Mouse (Mus musculus) liver, adult (tissue): Measurements from ENCODE around the gene Ralgapa2.
A peak's percentile ranks its signal among the peaks of the same experiment; 100 is the strongest.

Experiments used
- GATA4 ChIP-seq: IDR thresholded peaks from 2 replicates; pipeline ENCODE4 v1.6.1; 2014; ENCODE audit warnings: mild to moderate bottlenecking, low read length; ENCODE audit not compliant: insufficient replicate concordance

Gene Ralgapa2

DNA sequence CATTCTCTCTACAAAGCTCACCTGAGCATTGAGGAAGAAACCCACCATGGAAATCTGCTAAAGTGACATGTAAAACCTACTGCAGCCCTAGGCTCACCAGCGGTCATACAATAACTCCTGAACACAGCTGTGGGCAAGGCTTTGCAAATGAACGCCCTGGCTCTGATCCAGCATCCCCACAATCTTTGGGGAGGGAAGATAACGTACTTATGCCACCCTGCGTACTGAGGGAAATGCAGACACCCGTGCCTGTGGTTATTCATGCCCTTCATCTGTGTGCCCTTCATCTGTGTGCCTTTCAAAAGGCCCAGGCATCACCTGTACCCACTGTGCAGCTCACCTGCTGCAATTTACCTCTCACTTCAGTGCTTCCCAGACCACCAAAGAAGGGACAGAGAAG lies 41.2 kb downstream of the Ralgapa2 start:
- no peak for TF ChIP-seq GATA4

DNA sequence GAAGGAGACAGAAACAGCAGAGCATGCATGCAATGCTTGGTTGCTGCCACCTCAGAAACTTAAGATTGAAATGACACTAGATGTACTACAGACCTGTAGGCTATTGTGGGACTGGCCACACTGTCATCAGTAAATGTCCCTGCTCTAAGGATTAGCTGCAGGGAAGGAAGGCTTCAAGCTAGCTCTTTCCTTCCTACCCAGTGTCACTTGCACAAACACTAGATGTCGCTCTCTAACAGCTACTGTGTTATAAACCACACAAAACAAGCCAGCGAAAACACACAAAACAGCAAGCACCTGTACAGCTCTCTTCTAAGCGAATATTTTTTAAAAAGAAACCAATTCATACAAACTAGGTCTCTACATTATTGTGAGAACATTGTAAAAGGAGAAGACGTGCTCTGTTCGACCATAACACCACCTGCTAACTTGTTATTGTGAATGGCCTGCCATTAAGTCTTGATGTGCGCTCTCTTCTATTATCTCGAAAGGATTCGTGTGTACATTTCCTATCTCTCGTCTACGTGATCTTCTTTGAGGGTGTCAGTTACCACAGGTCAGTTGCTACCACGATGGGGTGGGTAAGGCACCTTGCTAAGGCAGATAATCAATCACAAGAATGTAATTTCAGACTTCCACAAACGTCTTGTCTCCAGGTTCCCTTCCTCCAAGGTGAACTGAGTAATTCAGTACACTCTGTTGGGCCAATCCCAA lies 42.3 kb downstream of the Ralgapa2 start:
- TF ChIP-seq GATA4, result no peak

DNA sequence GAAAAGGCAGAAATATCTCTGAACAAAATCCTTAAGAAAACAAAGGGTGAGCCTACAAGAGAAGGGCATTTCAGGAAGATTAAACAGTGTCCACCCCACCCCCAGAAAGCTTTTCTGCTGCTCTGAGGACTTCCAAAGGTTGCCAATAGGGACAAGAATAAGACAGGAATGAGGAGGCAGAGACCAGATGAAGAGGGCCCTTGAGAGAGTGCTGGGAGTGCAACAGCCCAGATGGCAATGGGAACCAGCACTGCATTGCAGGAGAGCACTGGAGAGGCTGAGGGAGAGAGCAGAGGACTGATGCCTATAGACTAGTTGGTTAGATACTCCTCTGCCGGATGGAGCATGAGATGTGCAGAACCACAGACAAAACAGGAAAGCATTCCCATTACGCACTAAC lies 43.2 kb downstream of the Ralgapa2 start:
- no peak for TF ChIP-seq GATA4

DNA sequence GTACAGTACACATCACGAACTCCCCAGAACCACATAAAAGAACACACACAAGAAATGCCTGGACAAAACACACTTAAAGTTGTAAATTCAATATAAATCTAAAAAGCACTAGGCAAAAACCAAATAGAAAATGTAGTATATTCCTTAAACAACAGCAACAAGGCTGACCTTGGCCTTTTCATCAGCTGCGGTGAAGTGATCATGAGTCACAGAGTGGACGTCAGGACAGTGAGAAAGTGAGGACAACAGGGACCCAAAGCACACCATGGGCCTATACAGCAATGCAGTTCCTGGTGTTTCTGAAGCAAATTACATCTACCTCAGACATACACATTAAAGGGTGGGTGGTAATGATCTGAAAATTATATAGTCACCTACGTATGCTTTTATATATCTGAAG lies 44.1 kb downstream of the Ralgapa2 start:
- TF ChIP-seq GATA4, result no peak

DNA sequence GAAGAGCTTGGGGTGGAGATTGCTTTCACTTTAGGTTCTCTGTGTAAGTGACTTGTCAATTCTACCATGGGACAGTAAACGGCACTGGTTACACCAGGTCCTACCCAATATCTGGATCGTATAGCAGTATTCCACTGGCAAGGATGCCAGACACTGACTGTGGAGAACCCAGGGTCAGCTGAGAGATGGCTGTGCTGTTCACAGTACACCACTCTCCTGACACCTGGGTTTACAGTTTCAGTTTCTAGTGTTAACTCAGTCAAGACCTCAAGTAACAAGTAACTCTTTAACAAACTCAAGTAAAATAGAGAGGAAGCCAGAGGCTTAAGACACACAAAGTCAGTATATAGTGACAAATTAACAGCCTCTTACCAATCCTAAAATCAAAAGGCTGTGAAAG lies 54.6 kb downstream of the Ralgapa2 start:
- no peak for TF ChIP-seq GATA4

DNA sequence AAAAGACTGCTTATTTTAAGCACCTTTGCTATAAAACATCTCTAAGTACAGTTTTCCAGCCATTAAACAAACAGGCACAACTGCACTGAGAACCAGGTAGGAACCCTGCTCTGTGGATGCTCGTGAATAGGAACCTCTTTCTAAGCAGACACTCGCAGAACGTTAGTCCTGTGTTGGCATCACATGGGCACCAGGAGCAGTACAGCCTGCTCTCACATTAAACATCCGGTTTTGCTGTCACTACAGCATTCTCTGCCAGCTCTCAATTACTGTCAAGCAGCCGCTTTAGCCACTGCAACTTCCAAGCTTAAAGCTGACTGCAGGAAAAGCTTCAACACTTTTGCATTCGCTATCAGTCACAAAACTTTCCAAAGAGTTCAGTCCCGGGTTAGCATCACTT lies 55.5 kb downstream of the Ralgapa2 start:
- no peak for TF ChIP-seq GATA4

DNA sequence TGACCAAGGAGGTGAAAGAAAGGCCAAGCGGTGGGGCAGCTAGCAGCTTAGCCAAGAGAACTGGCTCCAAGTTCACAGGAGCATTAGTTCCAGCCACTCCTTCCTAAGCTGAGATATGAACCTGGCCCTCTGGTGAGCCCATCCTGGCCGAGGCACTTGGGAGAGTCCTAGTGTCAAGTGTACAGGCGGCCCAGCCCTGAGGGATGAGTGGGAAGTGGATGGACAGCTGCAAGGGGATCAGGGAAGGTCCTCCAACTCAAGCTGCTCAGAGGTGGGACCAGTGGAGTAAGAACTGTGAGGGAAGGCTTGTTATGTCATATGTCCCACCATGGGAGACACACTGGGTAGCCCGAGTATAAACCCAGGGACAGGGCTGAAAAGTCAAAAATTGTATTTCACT lies 56.1 kb downstream of the Ralgapa2 start:
- TF ChIP-seq GATA4, result no peak

DNA sequence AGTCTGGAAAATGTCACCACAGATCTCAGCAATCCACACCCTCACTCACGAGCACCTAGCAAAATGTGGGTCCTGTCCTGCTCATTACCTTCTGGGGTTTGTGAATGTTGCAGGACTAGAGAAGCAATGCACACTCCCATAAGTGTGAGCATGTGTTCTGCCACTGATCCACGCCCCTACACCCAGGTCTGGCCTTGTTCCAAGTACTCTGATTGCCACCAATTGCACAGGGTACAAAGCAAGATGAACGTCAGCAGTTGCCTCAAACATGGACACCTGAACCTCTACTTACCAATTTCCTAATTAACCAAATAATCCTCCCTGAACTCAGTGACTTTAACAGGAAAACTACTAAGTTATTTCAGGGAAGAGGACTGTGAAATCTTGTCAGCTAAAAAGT lies 68.1 kb downstream of the Ralgapa2 start:
- TF ChIP-seq GATA4, result no peak

DNA sequence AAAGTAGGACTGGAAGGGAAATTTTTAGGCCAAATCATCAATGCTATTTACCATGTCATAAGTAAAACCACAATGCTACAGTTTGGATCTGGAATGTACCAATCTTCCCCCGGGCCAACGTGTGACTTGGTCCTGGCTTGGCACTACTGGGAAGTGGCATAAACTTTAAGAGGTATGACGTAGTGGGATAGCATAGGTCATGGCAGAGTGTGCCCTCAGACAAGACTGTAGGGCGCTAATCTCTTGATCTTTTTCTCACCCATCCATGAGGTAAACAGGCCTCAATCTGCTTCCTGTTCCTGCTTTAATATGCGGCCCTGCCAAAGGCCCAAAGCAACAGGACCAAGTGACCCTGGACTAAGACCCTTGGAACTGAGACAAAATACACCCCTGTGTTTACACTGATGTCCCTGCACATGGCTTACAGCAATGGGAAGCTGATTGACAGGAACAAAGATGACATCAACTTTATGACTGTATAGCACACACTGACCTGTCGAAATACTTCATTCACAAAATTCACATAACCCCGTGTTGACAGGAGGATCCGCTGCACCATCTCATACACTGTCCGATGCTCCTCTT lies 68.8 kb downstream of the Ralgapa2 start:
- TF ChIP-seq GATA4, result peak; percentile 88; the same call in 1 of the 2 replicates

DNA sequence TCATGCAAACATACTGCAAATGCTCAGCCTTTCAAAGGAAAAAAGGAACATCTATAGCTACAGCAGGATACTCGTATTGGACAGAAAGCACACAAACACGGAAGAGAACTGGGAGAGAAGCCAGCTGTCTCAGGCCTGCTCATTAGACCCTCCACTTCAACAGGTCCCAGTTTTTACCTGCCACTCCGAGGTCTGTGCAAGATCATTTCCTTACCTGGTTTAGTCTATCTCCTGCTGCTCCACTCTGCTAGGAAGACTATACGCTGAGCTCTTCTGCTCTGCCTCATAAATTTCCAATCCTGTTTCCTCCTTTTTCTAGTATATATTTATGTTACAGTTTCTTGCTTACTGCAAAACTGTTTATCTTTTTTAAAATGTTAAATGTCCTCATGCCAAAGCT lies 70.4 kb downstream of the Ralgapa2 start:
- no peak for TF ChIP-seq GATA4

DNA sequence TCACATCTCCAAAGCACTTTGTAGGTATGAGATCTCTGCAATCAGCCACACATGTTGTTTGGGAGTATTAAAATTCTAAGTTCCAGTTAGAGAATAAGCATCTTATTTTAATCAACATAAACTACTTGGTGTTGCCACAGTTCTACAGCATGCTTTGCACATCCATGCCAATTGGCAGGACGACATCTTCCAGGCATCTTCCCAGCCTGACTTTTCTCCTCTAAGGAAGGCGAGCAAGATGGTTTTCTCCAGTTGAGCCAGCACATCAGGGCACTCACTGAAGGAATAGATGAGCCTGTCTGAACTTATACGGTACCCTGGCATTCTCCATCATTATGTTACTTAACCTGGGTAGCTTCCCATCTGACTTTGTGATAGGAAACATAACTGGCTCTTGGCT lies 83.4 kb downstream of the Ralgapa2 start:
- TF ChIP-seq GATA4, result no peak

DNA sequence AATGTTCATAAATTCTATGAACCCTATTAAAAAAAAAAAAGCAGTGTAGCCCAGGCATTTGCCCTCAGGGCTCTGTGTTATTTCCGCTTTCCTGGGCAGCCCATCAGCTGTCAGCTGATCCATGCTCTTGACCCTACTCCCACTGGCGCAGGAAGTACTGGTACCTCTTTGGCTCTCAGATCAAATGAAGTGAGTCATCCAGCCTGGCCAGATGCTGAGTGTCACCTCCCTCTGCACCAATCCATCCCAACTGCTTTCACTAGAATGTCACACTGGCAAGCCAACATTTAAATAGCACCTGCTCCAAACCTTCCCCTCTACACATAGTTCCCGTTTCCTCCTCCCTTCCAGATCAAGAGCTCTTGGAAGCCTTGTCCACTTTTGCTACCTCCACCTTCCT lies 84.8 kb downstream of the Ralgapa2 start:
- TF ChIP-seq GATA4, result no peak

DNA sequence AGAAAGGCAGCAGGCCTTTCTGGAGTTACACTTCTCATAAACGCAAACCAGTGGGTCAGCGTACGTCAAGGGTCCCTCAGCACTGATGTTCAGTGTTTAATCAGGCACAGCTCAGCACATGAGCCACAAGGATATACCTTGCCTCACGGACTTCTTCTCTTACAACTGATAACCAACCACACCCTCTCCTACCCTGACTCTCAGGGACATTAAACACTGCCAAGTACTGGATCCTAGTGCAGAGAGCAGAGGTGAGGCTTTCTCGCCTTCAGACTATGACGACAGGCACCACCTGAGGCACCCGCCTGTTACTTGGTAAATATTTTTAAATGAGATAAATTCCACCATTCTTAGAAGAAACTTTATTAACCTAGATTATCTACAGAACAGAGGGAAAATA lies 85.8 kb downstream of the Ralgapa2 start:
- no peak for TF ChIP-seq GATA4

DNA sequence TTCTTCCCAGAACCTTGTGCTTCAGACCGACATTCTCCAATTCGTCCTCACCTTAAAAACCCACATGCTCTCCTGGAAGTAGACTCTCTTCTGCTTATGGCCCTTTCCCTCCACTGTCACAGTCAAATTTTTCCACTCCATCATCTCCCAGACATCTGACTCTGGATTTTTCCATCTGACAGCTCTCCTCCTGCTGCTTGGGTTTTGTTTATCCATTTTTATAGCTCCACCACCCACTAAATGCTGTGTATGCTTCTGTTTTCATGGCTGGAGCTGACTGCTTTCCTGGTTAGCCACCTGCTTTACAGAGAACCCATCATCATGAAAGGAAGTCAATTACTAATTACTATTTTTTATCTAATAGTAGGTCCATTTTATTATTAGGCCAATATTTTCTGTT lies 86.9 kb downstream of the Ralgapa2 start:
- no peak for TF ChIP-seq GATA4

DNA sequence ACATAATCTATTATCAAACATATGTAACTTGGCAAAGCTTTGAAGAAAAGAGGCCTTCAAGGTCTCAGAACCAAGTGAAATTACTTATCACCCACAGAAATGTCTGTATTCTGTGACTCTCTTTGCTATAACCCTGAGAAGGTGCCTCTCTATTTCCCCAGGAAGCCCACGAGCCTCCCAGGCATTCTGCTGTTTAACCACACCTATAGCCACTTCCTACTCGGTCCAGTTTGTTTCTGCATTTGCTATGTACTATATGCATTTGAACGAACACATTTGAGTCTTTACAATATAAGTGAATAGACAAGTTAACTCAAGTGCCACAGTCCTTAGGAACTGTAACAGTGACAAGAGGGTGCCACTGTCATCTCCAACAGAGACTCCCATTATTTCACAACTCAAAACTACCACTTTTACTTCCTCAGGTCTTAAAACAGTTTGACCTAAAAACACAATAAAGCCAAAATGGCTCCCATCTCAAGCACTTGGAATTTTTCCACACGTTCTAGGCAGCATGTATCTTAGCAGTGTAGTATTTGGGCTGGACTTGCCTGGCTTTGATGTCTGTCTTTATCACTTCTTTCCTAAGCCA lies 88.3 kb downstream of the Ralgapa2 start:
- TF ChIP-seq GATA4, result no peak

DNA sequence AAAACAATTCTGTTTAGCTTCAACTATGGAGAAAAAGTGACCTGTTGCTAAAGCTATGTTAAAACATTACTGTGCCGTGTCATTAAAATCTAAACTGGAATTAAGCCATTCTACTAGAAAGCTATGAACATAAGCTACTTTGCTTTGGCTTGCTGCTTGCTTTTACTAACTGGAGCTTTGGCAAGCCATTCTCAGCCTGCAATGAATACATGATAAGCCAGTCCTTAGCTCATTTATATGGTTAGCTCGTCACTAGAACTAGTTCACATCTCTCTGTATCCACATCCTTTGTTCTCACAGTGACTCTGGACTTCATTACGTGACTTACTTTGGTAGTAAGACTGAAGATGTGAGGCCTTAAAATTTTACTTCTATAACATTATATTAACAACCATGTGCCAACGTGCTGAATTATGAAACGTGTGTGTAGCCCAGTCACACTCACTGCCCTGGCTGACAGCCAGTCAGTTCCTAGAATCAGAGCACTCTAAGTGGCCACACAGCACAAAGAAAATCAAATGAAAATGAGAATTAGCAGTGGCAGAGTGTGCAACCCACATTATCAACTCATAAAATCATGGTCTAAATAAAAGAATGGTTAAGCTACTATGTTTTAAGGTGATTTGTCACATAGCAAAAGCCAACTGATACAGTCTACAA lies 89.0 kb downstream of the Ralgapa2 start:
- TF ChIP-seq GATA4, result no peak
